Mouse (Mus musculus): Measurements from ENCODE around the gene Tfdp1. TPM values are rescaled to one million over a fixed set of nuclear protein-coding genes. Genes with fewer than 3 reads are reported as not detected.
A peak's percentile ranks its signal among the peaks of the same experiment; 100 is the strongest.

Gene Tfdp1
- total and polyA plus RNA-seq, 3 experiments = 143 to 331 (median 256) TPM

- H3K4me1 ChIP-seq (ENCODE audit: control insufficient read depth in 1 of 2, insufficient read depth in 2 of 2, low read length in 2 of 2) = peaks cover 6 to 53% of the 10 kb centered on the region in 2 experiments
- 0 out of 2 replicates have a peak overlapping the region, but pooled peaks have one; percentile 2 for H3K27ac ChIP-seq (ENCODE audit: control insufficient read depth, low read depth, low read length)
Observed at GRCm38 (mm10) chr8:13342340-13342739, 3.8 kb downstream of the Tfdp1 start.

GRCm38 (mm10) chr8:13343134-13343533, 4.6 kb downstream of the Tfdp1 start:
- peaks cover 28 to 46% of the 10 kb centered on the region in 2 experiments for H3K36me3 ChIP-seq (ENCODE audit: control insufficient read depth in 1 of 2, insufficient read depth in 2 of 2, low read length in 2 of 2)
- TF ChIP-seq RCOR1 (IDR thresholded peaks at IDR 0.05; ENCODE audit: low read depth, low read length) = 0 out of 2 replicates have a peak, but pooled peaks have one; percentile 34
- 0 out of 2 replicates have a peak, but pooled peaks have one; percentile 12 for TF ChIP-seq ZMIZ1 (IDR thresholded peaks at IDR 0.05; ENCODE audit: low read depth, low read length)
- TF ChIP-seq UBTF (IDR thresholded peaks at IDR 0.05; ENCODE audit: borderline replicate concordance, insufficient read depth, low read depth, low read length) = no peak
- TF ChIP-seq TAL1 (IDR thresholded peaks at IDR 0.05; ENCODE audit: low read length) = peak; percentile 60
- no peak for TF ChIP-seq KAT2A (conservative IDR thresholded peaks at IDR 0.05; ENCODE audit: low read depth, low read length)
- 0 out of 2 replicates have a peak, but pooled peaks have one; percentile 26 for TF ChIP-seq GATA1 (IDR thresholded peaks at IDR 0.05; ENCODE audit: low read depth, low read length)

More at GRCm38 (mm10) chr8:13342340-13342739, 3.8 kb downstream of the Tfdp1 start:
- peaks cover 80% of the 10 kb centered on the region for H3K79me2 ChIP-seq (ENCODE audit: control insufficient read depth, insufficient read depth, low read length, poor library complexity)
- DNase-seq (ENCODE audit: low read depth, low spot score) = no peak
- H3K4me3 ChIP-seq (ENCODE audit: control insufficient read depth in 1 of 2, insufficient read depth in 1 of 2, low read depth in 2 of 2, low read length in 2 of 2) = no peak overlapping the region
- no peak overlapping the region; the same call in 1 of the 2 replicates for H3K9ac ChIP-seq (ENCODE audit: control insufficient read depth, low read depth, low read length, poor library complexity, severe bottlenecking)
- TF ChIP-seq NELFE (IDR thresholded peaks at IDR 0.05; ENCODE audit: low read depth, low read length) (no peak; the same call in 1 of the 2 replicates), SMC3 (IDR thresholded peaks at IDR 0.05; ENCODE audit: low read depth, low read length) (no peak), ZC3H11A (IDR thresholded peaks at IDR 0.05; ENCODE audit: low read depth, low read length) (no peak), TAL1 (IDR thresholded peaks at IDR 0.05; ENCODE audit: low read length) (no peak), ELF1 (IDR thresholded peaks at IDR 0.05; ENCODE audit: low read depth, low read length) (no peak), GATA1 (IDR thresholded peaks at IDR 0.05; ENCODE audit: low read depth, low read length) (no peak), JUND (IDR thresholded peaks at IDR 0.05; ENCODE audit: low read depth, low read length) (no peak), MEF2A (IDR thresholded peaks at IDR 0.05; ENCODE audit: extremely low read depth, insufficient replicate concordance, low read depth, low read length, poor library complexity, severe bottlenecking) (no peak), NRF1 (IDR thresholded peaks at IDR 0.05; ENCODE audit: insufficient read depth, low read depth, low read length, poor library complexity, severe bottlenecking) (no peak), CHD2 (IDR thresholded peaks at IDR 0.05; ENCODE audit: low read length) (no peak), ZMIZ1 (IDR thresholded peaks at IDR 0.05; ENCODE audit: low read depth, low read length) (no peak), MYC (IDR thresholded peaks at IDR 0.05; ENCODE audit: low read depth, low read length) (no peak), MYB (IDR thresholded peaks at IDR 0.05; ENCODE audit: low read depth, low read length) (no peak), USF2 (IDR thresholded peaks at IDR 0.05; ENCODE audit: borderline replicate concordance in 1 of 2, insufficient read depth in 1 of 2, low read depth in 1 of 2, low read length in 2 of 2) (no peak), HCFC1 (IDR thresholded peaks at IDR 0.05; ENCODE audit: low read depth, low read length) (no peak)
- H3K36me3 ChIP-seq (ENCODE audit: control insufficient read depth in 1 of 2, insufficient read depth in 2 of 2, low read length in 2 of 2) = peaks cover 25 to 54% of the 10 kb centered on the region in 2 experiments
- no peaks in the 10 kb centered on the region for H3K27me3 ChIP-seq (ENCODE audit: control insufficient read depth in 1 of 2, insufficient read depth in 2 of 2, low read length in 2 of 2)
- H3K9me3 ChIP-seq (replicated peaks; ENCODE audit: insufficient read depth, low read length) = no peaks in the 10 kb centered on the region

More at GRCm38 (mm10) chr8:13343134-13343533, 4.6 kb downstream of the Tfdp1 start:
- Histone ChIP-seq H3K4me1 (ENCODE audit: control insufficient read depth in 1 of 2, insufficient read depth in 2 of 2, low read length in 2 of 2) (peaks cover 6 to 48% of the 10 kb centered on the region in 2 experiments), H3K27me3 (ENCODE audit: control insufficient read depth in 1 of 2, insufficient read depth in 2 of 2, low read length in 2 of 2) (no peaks in the 10 kb centered on the region), H3K9me3 (replicated peaks; ENCODE audit: insufficient read depth, low read length) (no peaks in the 10 kb centered on the region), H3K27ac (ENCODE audit: control insufficient read depth, low read depth, low read length) (no peak overlapping the region), H3K9ac (ENCODE audit: control insufficient read depth, low read depth, low read length, poor library complexity, severe bottlenecking) (no peak overlapping the region), H3K79me2 (ENCODE audit: control insufficient read depth, insufficient read depth, low read length, poor library complexity) (peaks cover 86% of the 10 kb centered on the region), H3K4me3 (ENCODE audit: control insufficient read depth in 1 of 2, insufficient read depth in 1 of 2, low read depth in 2 of 2, low read length in 2 of 2) (no peak overlapping the region)
- peak; percentile 62 for DNase-seq (ENCODE audit: low read depth, low spot score)
